ENCODE assay signal across 8 mouse cellular contexts in the genomic region with DNA sequence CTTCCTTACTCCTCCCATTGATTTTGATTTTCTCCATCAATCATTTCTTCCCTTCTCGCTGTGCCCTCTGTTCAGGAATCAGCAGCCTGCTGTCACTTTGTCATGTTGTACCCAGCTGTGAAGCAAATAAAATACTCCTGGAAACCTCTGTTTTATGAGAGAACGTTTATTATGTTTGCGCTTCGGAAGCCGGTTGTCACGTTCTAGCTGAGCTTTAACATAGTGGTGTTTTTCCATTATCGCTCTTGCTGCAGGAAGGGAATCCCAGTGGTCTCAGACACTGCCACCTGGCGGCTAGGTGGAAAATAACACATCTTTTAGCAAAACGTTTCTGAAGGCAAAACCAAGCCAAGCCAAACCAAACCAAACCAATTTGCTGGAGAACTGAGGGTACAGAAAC.
A peak's percentile ranks its signal among the peaks of the same experiment; 100 is the strongest.
DNase-seq lines count a peak whose midpoint lies in the region; ATAC-seq and TF ChIP-seq lines count a peak whose summit lies in the region.

No protein-coding gene starts in this region.

- H3K36me3 ChIP-seq in intestine, embryonic 14.5 days (ENCODE audit: control insufficient read depth, insufficient read depth, low read length): no peaks in the 10 kb centered on the region
- no peaks in the 10 kb centered on the region for H3K36me3 ChIP-seq in midbrain, embryonic 10.5 days

- H3K4me3 ChIP-seq in cortical plate, adult 2 months (ENCODE audit: insufficient read depth, low read length): no peak overlapping the region
- no peak overlapping the region for H3K4me3 ChIP-seq in intestine, embryonic 14.5 days (ENCODE audit: low read depth, low read length)
- no peak overlapping the region for H3K4me3 ChIP-seq in midbrain, embryonic 10.5 days

- no peak overlapping the region for H3K9ac ChIP-seq in intestine, embryonic 14.5 days (ENCODE audit: low read length)

- H3K4me2 ChIP-seq in intestine, embryonic 14.5 days (ENCODE audit: low read length): peak overlapping the region; percentile 39; the same call in 1 of the 2 replicates

- TF ChIP-seq POLR2A in cortical plate, adult 2 months (IDR thresholded peaks at IDR 0.05; ENCODE audit: extremely low read depth, insufficient read depth, low read length): no peak

- H3K4me1 ChIP-seq in cortical plate, adult 2 months (ENCODE audit: control insufficient read depth, insufficient read depth, low read length): peaks cover 1% of the 10 kb centered on the region
- H3K4me1 ChIP-seq in intestine, embryonic 14.5 days (replicated peaks; ENCODE audit: control insufficient read depth, insufficient read depth, low read length): no peaks in the 10 kb centered on the region
- no peaks in the 10 kb centered on the region for H3K4me1 ChIP-seq in midbrain, embryonic 10.5 days

- H3K27me3 ChIP-seq in intestine, embryonic 14.5 days (replicated peaks; ENCODE audit: control insufficient read depth, insufficient read depth, low read length): no peaks in the 10 kb centered on the region
- no peaks in the 10 kb centered on the region for H3K27me3 ChIP-seq in midbrain, embryonic 10.5 days (ENCODE audit: low read depth, poor library complexity, severe bottlenecking)

- no peaks in the 10 kb centered on the region for H3K9me3 ChIP-seq in intestine, embryonic 14.5 days (ENCODE audit: control insufficient read depth, low read length)
- H3K9me3 ChIP-seq in midbrain, embryonic 10.5 days (replicated peaks): no peaks in the 10 kb centered on the region

- H3K27ac ChIP-seq in cortical plate, adult 2 months (ENCODE audit: insufficient read depth, low read length): no peak overlapping the region
- no peak overlapping the region for H3K27ac ChIP-seq in intestine, embryonic 14.5 days (ENCODE audit: low read depth)
- H3K27ac ChIP-seq in midbrain, embryonic 10.5 days (replicated peaks): no peak overlapping the region

- 15% methylated on average over 9 of the region's 9 CpGs for WGBS in intestine, embryonic 14.5 days
- WGBS in midbrain, embryonic 10.5 days: 35% methylated on average over 9 of the region's 9 CpGs

- peak; percentile 70 for DNase-seq in adrenal gland, adult 2 months
- peak; percentile 62 for DNase-seq in gastrocnemius, postnatal 25 days
- DNase-seq in intestine, embryonic 14.5 days (ENCODE audit: low spot score): peak; percentile 86
- DNase-seq in left cerebral cortex, adult 8-10 months (ENCODE audit: low spot score in 2 of 2): peak; percentile 47 to 59
- peak; percentile 73 for DNase-seq in midbrain, embryonic 10.5 days (ENCODE audit: low spot score)
- peak; percentile 81 for DNase-seq in right cerebral cortex, postnatal 4 days

- peak; percentile 88 for TF ChIP-seq CTCF in cortical plate, adult 2 months (IDR thresholded peaks at IDR 0.05; ENCODE audit: extremely low read depth, insufficient read depth, low read length)

- no peak for ATAC-seq in intestine, embryonic 14.5 days (replicated peaks; ENCODE audit: low FRiP score, low TSS enrichment, low read depth)
- no peak for ATAC-seq in activated CD4-positive, CD25-positive, alpha-beta regulatory T cell, adult 4 months
